Mouse (Mus musculus) cortical plate, adult 2 months (tissue): ENCODE measurements at regions not wholly inside any gene's neighbourhood (a gene's known extent, or its start where the extent isn't known, plus 50 kb on each side); places are given as distances from the start of the nearest gene placed in this dataset.

Experiments used
- CTCF ChIP-seq: fragments of 200-500 bp; IDR thresholded peaks from 2 replicates; pipeline ENCODE4 v1.5.1; 2011; ENCODE audit warnings: mild to moderate bottlenecking, control low read depth, low read length; ENCODE audit not compliant: insufficient read depth; ENCODE audit errors: extremely low read depth
- POLR2A ChIP-seq: fragments of 200-500 bp; IDR thresholded peaks from 2 replicates; pipeline ENCODE4 v1.6.1; 2011; ENCODE audit warnings: mild to moderate bottlenecking, low read length, control low read depth; ENCODE audit not compliant: insufficient read depth; ENCODE audit errors: extremely low read depth

DNA sequence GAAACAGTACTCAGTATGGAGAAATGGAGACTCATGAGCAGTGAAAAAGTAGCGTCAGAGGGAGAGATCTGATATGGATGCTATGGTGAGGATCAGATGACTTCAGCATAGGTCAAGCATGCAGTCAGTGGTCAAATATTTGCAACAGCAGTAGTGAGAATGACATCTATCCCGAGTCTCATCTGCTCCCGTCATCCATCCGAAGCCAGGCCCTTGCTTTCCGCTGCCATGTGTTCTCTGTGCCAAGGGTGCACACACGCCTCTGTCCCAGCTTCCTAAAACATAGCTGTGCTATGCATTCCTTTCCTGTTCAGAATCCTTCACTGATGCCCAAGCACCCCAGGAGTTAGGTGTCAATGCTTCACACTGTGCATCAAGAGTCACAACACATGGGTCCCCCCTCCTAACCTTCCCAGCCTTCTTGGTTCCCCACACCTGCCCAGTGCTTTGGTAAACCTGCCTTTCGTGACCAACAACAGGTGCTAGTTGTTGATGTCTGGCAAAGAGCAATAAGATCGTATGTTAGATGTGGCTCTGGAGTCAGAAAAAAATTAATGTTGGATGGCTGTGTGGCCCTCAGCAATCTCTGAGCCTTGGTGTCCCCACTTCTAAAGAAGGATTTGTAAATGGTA lies 85.1 kb upstream of the Bcl6 start:
- no peak for TF ChIP-seq CTCF
- no peak for TF ChIP-seq POLR2A
